Mouse (Mus musculus) hindbrain, embryonic 15.5 days (tissue): Measurements from ENCODE around the gene Prr5l. TPM values are rescaled to one million over a fixed set of nuclear protein-coding genes. Genes with fewer than 3 reads are reported as not detected.

Experiments
- ATAC-seq: fragments of 200-750 bp; cut with Nextera tagmentation; 2 replicates; pipeline ENCODE4 v1.8.0; 2017; ENCODE audit warnings: low read depth, moderate number of reproducible peaks, moderate TSS enrichment; ENCODE audit not compliant: low FRiP score
- H3K27ac ChIP-seq: fragments of 300-500 bp; sonication (generic); replicated peaks from 2 replicates; pipeline ENCODE4 v1.5.1; 2015; ENCODE audit warnings: mild to moderate bottlenecking, inconsistent platforms
- H3K27me3 ChIP-seq: fragments of 300-500 bp; sonication (generic); 2 replicates; pipeline ENCODE4 v1.6.1; 2015; ENCODE audit warnings: control low read depth, inconsistent platforms
- H3K36me3 ChIP-seq: fragments of 300-500 bp; sonication (generic); 2 replicates; pipeline ENCODE4 v1.6.1; 2015; ENCODE audit warnings: control low read depth, inconsistent platforms
- H3K4me1 ChIP-seq: fragments of 300-500 bp; sonication (generic); replicated peaks from 2 replicates; pipeline ENCODE4 v1.6.1; 2015; ENCODE audit warnings: control low read depth, inconsistent platforms
- H3K4me2 ChIP-seq: fragments of 300-500 bp; sonication (generic); 2 replicates; pipeline ENCODE4 v1.6.1; 2015; ENCODE audit warnings: moderate library complexity, mild to moderate bottlenecking, inconsistent platforms
- H3K4me3 ChIP-seq: fragments of 300-500 bp; sonication (generic); 2 replicates; pipeline ENCODE4 v1.5.1; 2015; ENCODE audit warnings: mild to moderate bottlenecking, inconsistent platforms
- H3K9ac ChIP-seq: fragments of 300-500 bp; sonication (generic); 2 replicates; pipeline ENCODE4 v1.6.1; 2015; ENCODE audit warnings: inconsistent platforms
- H3K9me3 ChIP-seq: fragments of 300-500 bp; sonication (generic); 2 replicates; pipeline ENCODE4 v1.6.1; 2016; ENCODE audit warnings: control low read depth, inconsistent platforms
- WGBS: fragments of 180-500 bp; shearing (Covaris S2); methylation state at CpG from one replicate; pipeline ENCODE4 v1.1.7; 2015; 5-methylcytosine and 5-hydroxymethylcytosine counted together
- polyA plus RNA-seq: library from polyadenylated mRNA; unstranded; fragments of >200 nt; fragmentation: Nextera tagmentation; extraction: Ambion mirVana; gene quantifications from 2 replicates; pipeline ENCODE4 v1.2.1, GENCODE M21; 2015

The Prr5l gene
- polyA plus RNA-seq, 1 experiment from 2014 or later, result 5.9 TPM

DNA sequence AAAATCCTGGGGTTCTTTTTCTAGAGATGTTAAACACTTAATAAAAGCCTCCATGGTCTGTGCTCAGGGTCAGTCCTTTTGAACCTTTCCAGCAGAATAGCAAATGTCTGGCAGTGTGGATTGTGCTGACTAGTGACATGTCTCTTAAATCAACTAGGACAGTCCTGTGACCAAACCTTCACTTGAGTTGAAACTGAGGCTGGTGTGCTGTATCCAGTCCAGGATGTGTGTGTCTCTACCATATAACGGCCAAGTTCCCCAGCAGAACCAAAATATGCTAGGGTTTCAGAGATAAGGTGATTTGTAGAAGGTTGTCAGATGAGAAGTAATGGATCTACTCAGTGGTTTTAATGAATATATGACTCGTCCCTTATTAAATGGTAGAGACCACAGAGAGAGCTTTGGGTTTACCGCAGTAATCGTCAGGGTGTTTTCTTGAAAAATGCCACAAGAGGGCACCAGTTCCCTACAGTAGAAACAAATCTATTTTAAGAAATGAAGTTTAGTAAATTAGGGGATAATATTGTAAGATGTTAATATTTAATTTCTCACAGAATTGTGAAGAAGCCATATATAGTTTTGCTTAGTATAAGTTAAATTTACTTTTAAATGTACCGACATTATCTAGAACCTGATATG is 189.1 kb downstream of the Prr5l start:
- Histone ChIP-seq H3K9me3 (no peaks in the 10 kb centered on the region), H3K4me3 (no peak overlapping the region), H3K27ac (no peak overlapping the region), H3K4me2 (no peak overlapping the region), H3K36me3 (peaks cover 38% of the 10 kb centered on the region), H3K9ac (no peak overlapping the region), H3K4me1 (no peaks in the 10 kb centered on the region), H3K27me3 (no peaks in the 10 kb centered on the region)
- peak; percentile 30; the same call in 1 of the 2 replicates for ATAC-seq
- 56% methylated on average over 5 of the region's 5 CpGs for WGBS

- Histone ChIP-seq H3K36me3 (peaks cover 38% of the 10 kb centered on the region), H3K9me3 (no peaks in the 10 kb centered on the region), H3K27me3 (no peaks in the 10 kb centered on the region), H3K4me1 (no peaks in the 10 kb centered on the region), H3K9ac (no peak overlapping the region), H3K4me2 (no peak overlapping the region), H3K4me3 (no peak overlapping the region), H3K27ac (no peak overlapping the region)
- no peak for ATAC-seq
- 61% methylated on average over 4 of the region's 4 CpGs for WGBS
Measured at GRCm38 (mm10) chr2:101693043-101693442, 189.8 kb downstream of the Prr5l start.

DNA sequence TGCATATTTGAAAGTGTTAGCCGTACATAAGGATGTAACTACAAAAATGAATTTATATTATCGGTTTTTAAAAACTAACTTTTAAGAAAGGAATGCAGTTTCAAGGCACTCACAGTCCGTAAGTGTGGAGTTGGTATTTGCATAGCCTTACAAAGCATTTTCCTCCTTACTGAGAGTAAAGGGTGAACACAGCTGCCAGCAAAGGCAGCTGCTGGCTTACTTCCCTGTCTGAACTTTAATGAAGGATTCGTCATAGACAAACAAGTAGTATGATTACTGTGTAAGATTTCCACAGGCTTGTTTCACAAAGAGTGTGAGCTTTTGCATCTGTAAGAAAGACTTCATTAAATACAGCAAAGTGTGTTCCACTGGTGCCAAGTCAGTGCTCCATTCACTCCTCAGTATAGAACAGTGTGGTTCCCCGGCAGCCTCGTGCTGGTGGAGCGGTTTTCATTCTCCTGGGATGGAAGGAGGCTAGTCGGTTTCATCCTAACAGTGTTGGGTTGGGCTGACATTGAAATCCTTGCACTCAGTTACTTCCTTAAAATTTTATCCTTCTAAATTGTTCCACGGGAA is 192.5 kb downstream of the Prr5l start:
- no peak for ATAC-seq
- Histone ChIP-seq H3K36me3 (peaks cover 38% of the 10 kb centered on the region), H3K9ac (no peak overlapping the region), H3K27me3 (no peaks in the 10 kb centered on the region), H3K27ac (no peak overlapping the region), H3K9me3 (no peaks in the 10 kb centered on the region), H3K4me1 (no peaks in the 10 kb centered on the region), H3K4me2 (no peak overlapping the region), H3K4me3 (no peak overlapping the region)
- WGBS, result 91% methylated on average over 9 of the region's 9 CpGs

DNA sequence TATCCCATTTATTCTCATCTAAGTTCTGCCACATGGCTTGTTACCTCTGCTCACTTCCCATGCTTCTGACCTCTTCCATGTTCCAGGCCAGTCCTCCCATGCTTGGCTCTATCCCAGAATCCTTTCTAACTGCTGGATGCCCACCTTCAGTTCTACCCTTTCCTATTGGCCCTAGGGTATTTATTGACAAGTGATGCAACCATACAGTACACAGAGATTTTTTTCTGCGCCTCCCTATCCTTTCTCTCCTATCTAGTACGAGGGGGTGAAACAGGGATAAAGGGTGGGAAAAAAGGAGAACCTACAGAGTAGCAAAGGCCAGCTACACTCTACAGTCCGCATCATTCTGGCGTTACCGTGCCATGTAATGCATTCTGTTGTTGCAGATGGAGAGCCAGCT is 194.8 kb downstream of the Prr5l start:
- no peak for ATAC-seq

DNA sequence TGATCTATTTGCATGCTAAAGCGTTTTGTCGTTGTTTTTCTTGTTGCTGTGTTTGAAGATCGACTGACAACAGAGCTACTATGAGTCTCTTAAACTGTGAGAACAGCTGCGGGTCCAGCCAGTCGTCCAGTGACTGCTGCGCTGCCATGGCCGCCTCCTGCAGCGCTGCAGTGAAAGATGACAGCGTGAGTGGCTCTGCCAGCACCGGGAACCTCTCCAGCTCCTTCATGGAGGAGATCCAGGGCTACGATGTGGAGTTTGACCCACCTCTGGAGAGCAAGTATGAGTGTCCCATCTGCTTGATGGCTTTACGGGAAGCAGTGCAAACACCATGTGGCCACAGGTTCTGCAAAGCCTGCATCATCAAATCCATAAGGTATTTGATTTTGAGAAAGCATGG is 198.4 kb downstream of the Prr5l start:
- peaks cover 15% of the 10 kb centered on the region; the same call in 1 of the 2 replicates for H3K36me3 ChIP-seq
- H3K4me2 ChIP-seq, result no peak overlapping the region
- no peak overlapping the region for H3K4me3 ChIP-seq
- no peak overlapping the region for H3K9ac ChIP-seq
- no peaks in the 10 kb centered on the region for H3K9me3 ChIP-seq
- no peak for ATAC-seq
- H3K27ac ChIP-seq, result no peak overlapping the region
- 80% methylated on average over 12 of the region's 12 CpGs for WGBS
- H3K27me3 ChIP-seq, result no peaks in the 10 kb centered on the region
- H3K4me1 ChIP-seq, result peaks cover 3% of the 10 kb centered on the region; the same call in 1 of the 2 replicates

More for the DNA sequence above, 194.8 kb downstream of the Prr5l start:
- Histone ChIP-seq H3K27ac (no peak overlapping the region), H3K4me2 (no peak overlapping the region), H3K4me1 (no peaks in the 10 kb centered on the region), H3K4me3 (no peak overlapping the region), H3K36me3 (peaks cover 38% of the 10 kb centered on the region), H3K27me3 (no peaks in the 10 kb centered on the region), H3K9me3 (no peaks in the 10 kb centered on the region), H3K9ac (no peak overlapping the region)
- WGBS, result 92% methylated on average over 5 of the region's 5 CpGs

- H3K4me2 ChIP-seq, result peak overlapping the region; percentile 78
- ATAC-seq, result no peak
- H3K27ac ChIP-seq, result no peak overlapping the region
- H3K9ac ChIP-seq, result peak overlapping the region; percentile 73
- H3K4me3 ChIP-seq, result peak overlapping the region; percentile 79
- no peaks in the 10 kb centered on the region for H3K9me3 ChIP-seq
- H3K36me3 ChIP-seq, result no peaks in the 10 kb centered on the region
- 2% methylated on average over 15 of the region's 15 CpGs for WGBS
- peaks cover 13% of the 10 kb centered on the region; the same call in 1 of the 2 replicates for H3K4me1 ChIP-seq
- H3K27me3 ChIP-seq, result no peaks in the 10 kb centered on the region
Measured at GRCm38 (mm10) chr2:101679164-101679784, 203.6 kb downstream of the Prr5l start.

DNA sequence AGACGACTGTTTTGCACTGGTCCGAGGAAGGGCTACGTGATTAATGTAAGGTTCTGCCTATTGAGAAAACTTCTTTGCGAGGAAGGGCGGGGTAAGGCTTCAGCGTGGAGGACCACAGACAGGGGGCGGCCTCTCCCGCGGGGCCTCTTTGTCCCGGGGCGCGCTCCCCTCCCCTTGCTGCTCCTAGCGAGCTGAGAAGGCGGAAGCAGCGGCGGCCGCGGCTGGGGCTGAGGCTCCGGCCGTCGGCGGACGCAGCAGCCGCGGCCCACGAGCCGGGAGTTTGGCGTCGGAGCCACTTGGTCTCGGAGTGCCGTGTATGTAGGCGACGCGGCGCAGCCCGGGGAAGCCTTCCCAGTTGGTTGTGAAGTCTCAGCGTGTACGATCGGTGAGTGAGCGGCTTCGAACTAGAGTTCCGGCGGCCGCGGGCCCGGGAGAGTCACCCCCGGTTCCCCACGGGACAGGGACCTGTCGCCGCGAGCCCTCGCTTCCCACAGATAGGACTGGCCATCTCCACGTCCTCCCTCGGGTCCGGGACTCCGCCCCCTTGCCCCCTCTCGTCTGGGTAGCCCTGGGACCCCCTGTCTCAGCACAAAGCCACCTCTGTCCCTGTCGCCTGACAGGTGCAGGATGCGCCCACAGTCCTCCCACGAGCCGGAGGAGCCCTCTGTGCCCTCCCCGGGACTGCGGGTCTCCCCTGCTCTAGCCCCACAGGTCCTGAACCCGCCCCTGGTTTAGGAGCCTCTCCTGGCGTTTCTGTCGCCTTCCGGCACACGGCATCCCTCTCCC is 204.4 kb downstream of the Prr5l start, which contains the start of gene Traf6:
Gene Traf6, plus strand, starts transcription at position 194 of the 786 bp plus-strand sequence.
- no peaks in the 10 kb centered on the region for H3K36me3 ChIP-seq
- peak within 1 kb of the TSS; percentile 78 for H3K4me2 ChIP-seq
- H3K4me3 ChIP-seq, result peak within 1 kb of the TSS; percentile 79
- peak; percentile 86 for ATAC-seq
- under 1% methylated on average over 60 of the region's 68 CpGs for WGBS
- H3K9ac ChIP-seq, result peak within 1 kb of the TSS; percentile 73
- H3K9me3 ChIP-seq, result no peaks in the 10 kb centered on the region
- H3K27ac ChIP-seq, result peak within 1 kb of the TSS; percentile 30
- no peaks in the 10 kb centered on the region for H3K27me3 ChIP-seq
- H3K4me1 ChIP-seq, result peaks cover 13% of the 10 kb centered on the region; the same call in 1 of the 2 replicates

- ATAC-seq, result no peak
- H3K4me3 ChIP-seq, result no peak overlapping the region
- H3K9ac ChIP-seq, result no peak overlapping the region
- H3K4me1 ChIP-seq, result peaks cover 3% of the 10 kb centered on the region; the same call in 1 of the 2 replicates
- no peaks in the 10 kb centered on the region for H3K27me3 ChIP-seq
- no peak overlapping the region for H3K27ac ChIP-seq
- no peak overlapping the region for H3K4me2 ChIP-seq
- WGBS, result 83% methylated on average over 3 of the region's 3 CpGs
- no peaks in the 10 kb centered on the region for H3K9me3 ChIP-seq
- H3K36me3 ChIP-seq, result no peaks in the 10 kb centered on the region
Measured at GRCm38 (mm10) chr2:101673547-101673946, 209.3 kb downstream of the Prr5l start.

GRCm38 (mm10) chr2:101668751-101669150 is 214.1 kb downstream of the Prr5l start:
- no peaks in the 10 kb centered on the region for H3K36me3 ChIP-seq
- H3K27ac ChIP-seq, result no peak overlapping the region
- H3K4me1 ChIP-seq, result 0 out of 2 replicates have a peak, but pooled peaks cover 4% of the 10 kb centered on the region
- H3K9me3 ChIP-seq, result no peaks in the 10 kb centered on the region
- H3K27me3 ChIP-seq, result no peaks in the 10 kb centered on the region
- no peak overlapping the region for H3K4me3 ChIP-seq
- WGBS, result 94% methylated on average over 3 of the region's 3 CpGs
- H3K4me2 ChIP-seq, result no peak overlapping the region
- no peak overlapping the region for H3K9ac ChIP-seq
- no peak for ATAC-seq

DNA sequence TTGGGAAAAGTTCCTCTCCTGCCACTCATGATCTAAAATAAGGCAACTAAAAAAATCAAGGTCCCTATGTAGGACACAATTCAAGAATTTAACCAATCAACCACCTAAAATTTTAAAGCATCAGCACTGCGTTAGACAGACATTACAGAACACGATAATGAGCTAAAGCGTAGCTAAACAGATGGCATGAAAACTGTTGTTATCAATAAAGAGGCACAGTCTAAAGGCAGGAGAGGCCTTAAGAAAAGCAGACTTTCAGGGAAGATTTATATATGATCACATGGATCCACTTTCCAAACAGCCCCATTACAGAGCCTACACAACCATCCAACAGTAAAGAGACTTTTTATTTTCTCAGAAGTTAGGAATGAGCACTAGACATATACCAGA is 217.1 kb downstream of the Prr5l start:
- WGBS, result 58% methylated on average over 3 of the region's 3 CpGs
- Histone ChIP-seq H3K9ac (no peak overlapping the region), H3K4me1 (0 out of 2 replicates have a peak, but pooled peaks cover 4% of the 10 kb centered on the region), H3K4me3 (no peak overlapping the region), H3K27me3 (no peaks in the 10 kb centered on the region), H3K36me3 (no peaks in the 10 kb centered on the region), H3K9me3 (no peaks in the 10 kb centered on the region), H3K27ac (no peak overlapping the region), H3K4me2 (no peak overlapping the region)
- peak; percentile 66 for ATAC-seq

DNA sequence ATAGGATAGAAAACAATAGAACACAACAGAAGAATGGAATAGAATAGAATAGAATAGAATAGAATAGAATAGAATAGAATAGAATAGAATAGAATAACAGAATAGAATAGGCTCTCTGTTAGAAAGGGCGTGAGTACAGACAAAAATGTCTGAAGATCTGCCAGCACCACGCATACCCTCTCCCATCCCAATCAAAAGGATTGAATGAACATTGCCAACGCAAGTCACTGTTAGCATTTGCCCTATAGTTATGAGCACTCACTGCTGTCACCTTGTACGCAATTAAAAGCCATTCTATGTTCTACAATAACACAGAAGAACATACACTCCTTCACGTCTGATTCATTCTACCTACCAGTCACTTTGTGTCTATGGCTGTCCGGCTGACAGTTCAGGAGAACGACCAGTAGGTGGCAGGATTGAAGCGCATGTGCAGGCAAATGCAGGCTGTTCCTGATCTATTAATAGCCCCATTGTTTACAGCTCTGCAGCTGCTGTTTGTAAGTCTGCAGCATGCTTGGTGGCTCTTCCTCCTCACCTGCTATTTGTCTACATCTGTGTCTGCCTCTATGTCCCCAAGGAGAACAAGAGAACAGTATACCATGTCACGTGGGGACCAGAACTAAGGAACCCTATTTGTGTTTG is 217.6 kb downstream of the Prr5l start:
- WGBS, result 19% methylated on average over 9 of the region's 9 CpGs
- no peaks in the 10 kb centered on the region for H3K36me3 ChIP-seq
- H3K27ac ChIP-seq, result no peak overlapping the region
- no peaks in the 10 kb centered on the region for H3K9me3 ChIP-seq
- 0 out of 2 replicates have a peak, but pooled peaks cover 4% of the 10 kb centered on the region for H3K4me1 ChIP-seq
- ATAC-seq, result peak; percentile 89
- no peaks in the 10 kb centered on the region for H3K27me3 ChIP-seq
- no peak overlapping the region for H3K9ac ChIP-seq
- no peak overlapping the region for H3K4me2 ChIP-seq
- H3K4me3 ChIP-seq, result no peak overlapping the region
